Mouse (Mus musculus) G1E (cell line): ENCODE results near the gene Fcrl1. TPM values are rescaled to one million over a fixed set of nuclear protein-coding genes. Genes with fewer than 3 reads are reported as not detected.

ENCODE experiments used
- ATAC-seq: 2 replicates; pipeline ENCODE4 v1.8.0; 2016; ENCODE audit warnings: mild to moderate bottlenecking; ENCODE audit not compliant: insufficient number of reproducible peaks, poor library complexity, low FRiP score, severe bottlenecking; ENCODE audit errors: extremely low read depth
- DNase-seq: peaks from one replicate; pipeline ENCODE4 v3.0.0; 2012; ENCODE audit warnings: low spot score
- H3K27me3 ChIP-seq: 2 replicates; pipeline ENCODE4 v1.6.1; 2012; ENCODE audit warnings: mild to moderate bottlenecking, low read length, inconsistent platforms; ENCODE audit not compliant: insufficient read depth
- H3K36me3 ChIP-seq: replicated peaks from 2 replicates; pipeline ENCODE3; 2012; ENCODE audit warnings: mild to moderate bottlenecking, inconsistent platforms
- H3K4me1 ChIP-seq: 2 replicates; pipeline ENCODE4 v1.6.1; 2012; ENCODE audit warnings: low read depth, low read length, inconsistent platforms, mixed read lengths; ENCODE audit not compliant: insufficient read depth
- H3K4me3 ChIP-seq: 2 replicates; pipeline ENCODE4 v1.5.1; 2012; ENCODE audit warnings: low read depth, mild to moderate bottlenecking, inconsistent platforms, low read length, moderate library complexity, mixed read lengths
- H3K9me3 ChIP-seq: replicated peaks from 2 replicates; pipeline ENCODE4 v1.6.1; 2012; ENCODE audit warnings: inconsistent platforms
- CTCF ChIP-seq: IDR thresholded peaks from 2 replicates; pipeline ENCODE4 v1.5.1; 2012; ENCODE audit warnings: low read depth, low read length, inconsistent platforms, mixed read lengths
- GATA1 ChIP-seq: IDR thresholded peaks from 2 replicates; pipeline ENCODE4 v1.6.1; 2012; ENCODE audit warnings: borderline replicate concordance, low read length, inconsistent platforms, mixed read lengths
- GATA2 ChIP-seq: IDR thresholded peaks from 2 replicates; pipeline ENCODE4 v1.6.1; 2012; ENCODE audit warnings: low read depth, low read length, inconsistent platforms, borderline replicate concordance
- POLR2AphosphoS5 ChIP-seq: IDR thresholded peaks from 2 replicates; pipeline ENCODE4 v1.6.1; 2012; ENCODE audit warnings: low read depth, low read length, inconsistent platforms; ENCODE audit not compliant: insufficient replicate concordance
- TAL1 ChIP-seq: conservative IDR thresholded peaks from 2 replicates; pipeline ENCODE4 v1.6.1; 2012; ENCODE audit warnings: low read depth, low read length, inconsistent platforms, mixed read lengths
- polyA plus RNA-seq: library from polyadenylated mRNA; stranded (reverse); fragments of >175 nt; gene quantifications from 2 replicates; pipeline ENCODE4 v1.2.3, GENCODE M21; 2012
- total RNA-seq, 2 experiments: library from RNA; stranded (forward) in 1 of 2; stranded (reverse) in 1 of 2; fragments of 200-1000 nt in 1 of 2; fragments of >200 nt in 1 of 2; fragmentation: Nextera tagmentation in 1 of 2; gene quantifications; 2 replicates each; pipeline ENCODE4 v1.2.3; 2014 to 2017

Gene Fcrl1
- total and polyA plus RNA-seq, 3 experiments, result 0.33 TPM; not detected in 2

- no peaks in the 10 kb centered on the region; the same call in 1 of the 2 replicates for H3K27me3 ChIP-seq
- ATAC-seq (no peak), DNase-seq (no peak)
- no peak overlapping the region for H3K4me3 ChIP-seq
- no peaks in the 10 kb centered on the region for H3K36me3 ChIP-seq
- peaks cover 10% of the 10 kb centered on the region for H3K4me1 ChIP-seq
- 0 out of 2 replicates have a peak, but pooled peaks have one; percentile 18 for TF ChIP-seq CTCF
- no peak for TF ChIP-seq GATA2
- H3K9me3 ChIP-seq, result peaks cover 3% of the 10 kb centered on the region
Observed at GRCm38 (mm10) chr3:87408171-87408570, 32.0 kb downstream of the Fcrl1 start.

GRCm38 (mm10) chr3:87409196-87409935 lies 33.2 kb downstream of the Fcrl1 start:
- Histone ChIP-seq H3K9me3 (peaks cover 3% of the 10 kb centered on the region), H3K27me3 (no peaks in the 10 kb centered on the region; the same call in 1 of the 2 replicates), H3K36me3 (no peaks in the 10 kb centered on the region), H3K4me3 (no peak overlapping the region), H3K4me1 (peaks cover 10% of the 10 kb centered on the region)
- ATAC-seq (no peak), DNase-seq (no peak)
- no peak for TF ChIP-seq GATA2
- no peak for TF ChIP-seq TAL1
- TF ChIP-seq GATA1, result no peak

GRCm38 (mm10) chr3:87410605-87411004 lies 34.4 kb downstream of the Fcrl1 start:
- Histone ChIP-seq H3K36me3 (no peaks in the 10 kb centered on the region), H3K27me3 (no peaks in the 10 kb centered on the region; the same call in 1 of the 2 replicates), H3K4me1 (peaks cover 10% of the 10 kb centered on the region), H3K9me3 (peaks cover 3% of the 10 kb centered on the region), H3K4me3 (no peak overlapping the region)
- ATAC-seq (no peak), DNase-seq (no peak)
- TF ChIP-seq GATA2 (no peak), CTCF (no peak), TAL1 (no peak), POLR2AphosphoS5 (no peak), GATA1 (no peak)

GRCm38 (mm10) chr3:87411150-87411549 lies 35.0 kb downstream of the Fcrl1 start:
- ATAC-seq, result no peak
- Histone ChIP-seq H3K36me3 (no peaks in the 10 kb centered on the region), H3K9me3 (peaks cover 3% of the 10 kb centered on the region), H3K4me3 (no peak overlapping the region), H3K27me3 (no peaks in the 10 kb centered on the region; the same call in 1 of the 2 replicates), H3K4me1 (peaks cover 10% of the 10 kb centered on the region)
- TF ChIP-seq CTCF (peak; percentile 44; the same call in 1 of the 2 replicates), GATA2 (no peak), GATA1 (no peak)
- DNase-seq, result peak; percentile 8

GRCm38 (mm10) chr3:87420645-87421044 lies 44.5 kb downstream of the Fcrl1 start:
- H3K27me3 ChIP-seq, result 0 out of 2 replicates have a peak, but pooled peaks cover 2% of the 10 kb centered on the region
- no peaks in the 10 kb centered on the region for H3K4me1 ChIP-seq
- no peaks in the 10 kb centered on the region for H3K9me3 ChIP-seq
- H3K4me3 ChIP-seq, result no peak overlapping the region
- ATAC-seq (no peak), DNase-seq (no peak)
- no peaks in the 10 kb centered on the region for H3K36me3 ChIP-seq
- TF ChIP-seq GATA1 (no peak), TAL1 (no peak), GATA2 (no peak), CTCF (no peak), POLR2AphosphoS5 (no peak)

- TF ChIP-seq TAL1 (no peak), GATA2 (no peak), POLR2AphosphoS5 (no peak), GATA1 (no peak), CTCF (no peak)
- H3K9me3 ChIP-seq, result no peaks in the 10 kb centered on the region
- no peak overlapping the region for H3K4me3 ChIP-seq
- DNase-seq (no peak), ATAC-seq (no peak)
- H3K27me3 ChIP-seq, result no peaks in the 10 kb centered on the region
- no peaks in the 10 kb centered on the region for H3K36me3 ChIP-seq
- no peaks in the 10 kb centered on the region for H3K4me1 ChIP-seq
Observed at GRCm38 (mm10) chr3:87422386-87422910, 46.3 kb downstream of the Fcrl1 start.

- Histone ChIP-seq H3K4me3 (no peak within 1 kb of the TSS), H3K36me3 (no peaks in the 10 kb centered on the region), H3K27me3 (0 out of 2 replicates have a peak, but pooled peaks cover 3% of the 10 kb centered on the region), H3K9me3 (no peaks in the 10 kb centered on the region), H3K4me1 (no peaks in the 10 kb centered on the region)
- TF ChIP-seq POLR2AphosphoS5 (no peak), GATA1 (no peak), TAL1 (no peak), GATA2 (no peak), CTCF (no peak)
- DNase-seq (no peak), ATAC-seq (no peak)
Observed at GRCm38 (mm10) chr3:87435479-87435878, 59.3 kb downstream of the Fcrl1 start, which contains the start of gene Fcrl5. Gene Fcrl5 (plus strand): TSS chr3:87435773.
